Mouse (Mus musculus): ENCODE results near the gene Hmx1. TPM values are rescaled to one million over a fixed set of nuclear protein-coding genes. Genes with fewer than 3 reads are reported as not detected.

The Hmx1 gene
- polyA plus RNA-seq, 1 experiment from 2014 or later: not detected

- H3K27me3 ChIP-seq (ENCODE audit: control insufficient read depth, insufficient read depth, low read length): no peaks in the 10 kb centered on the region
- no peak overlapping the region for H3K9ac ChIP-seq (ENCODE audit: low read depth, low read length)
- ATAC-seq (replicated peaks; ENCODE audit: insufficient number of reproducible peaks, low FRiP score, low TSS enrichment): no peak
- no peaks in the 10 kb centered on the region for H3K4me1 ChIP-seq (ENCODE audit: control insufficient read depth, insufficient read depth, low read length)
- no peak overlapping the region for H3K4me2 ChIP-seq
- no peaks in the 10 kb centered on the region for H3K9me3 ChIP-seq (replicated peaks; ENCODE audit: control insufficient read depth, low read length)
- no peak overlapping the region for H3K4me3 ChIP-seq (ENCODE audit: low read depth, low read length)
- WGBS (ENCODE audit: insufficient replicate concordance): 77% methylated on average over 6 of the region's 6 CpGs
- H3K27ac ChIP-seq (ENCODE audit: low read depth, low read length): no peak overlapping the region
- H3K36me3 ChIP-seq (ENCODE audit: control insufficient read depth, insufficient read depth, low read length): no peaks in the 10 kb centered on the region
These were observed 49.9 kb downstream of the Hmx1 start for GRCm38 (mm10) chr5:35438805-35439204.

GRCm38 (mm10) chr5:35440459-35440858, 51.6 kb downstream of the Hmx1 start:
- no peak overlapping the region for H3K4me2 ChIP-seq

GRCm38 (mm10) chr5:35441411-35441810, 52.5 kb downstream of the Hmx1 start:
- H3K4me2 ChIP-seq: no peak overlapping the region
- H3K4me3 ChIP-seq (ENCODE audit: low read depth, low read length): no peak overlapping the region
- ATAC-seq (replicated peaks; ENCODE audit: insufficient number of reproducible peaks, low FRiP score, low TSS enrichment): no peak
- H3K9ac ChIP-seq (ENCODE audit: low read depth, low read length): no peak overlapping the region
- no peaks in the 10 kb centered on the region for H3K36me3 ChIP-seq (ENCODE audit: control insufficient read depth, insufficient read depth, low read length)
- H3K27me3 ChIP-seq (ENCODE audit: control insufficient read depth, insufficient read depth, low read length): no peaks in the 10 kb centered on the region
- no peaks in the 10 kb centered on the region for H3K9me3 ChIP-seq (replicated peaks; ENCODE audit: control insufficient read depth, low read length)
- WGBS (ENCODE audit: insufficient replicate concordance): 56% methylated on average over 9 of the region's 9 CpGs
- no peaks in the 10 kb centered on the region for H3K4me1 ChIP-seq (ENCODE audit: control insufficient read depth, insufficient read depth, low read length)
- no peak overlapping the region for H3K27ac ChIP-seq (ENCODE audit: low read depth, low read length)

More at GRCm38 (mm10) chr5:35440459-35440858, 51.6 kb downstream of the Hmx1 start:
- no peak for ATAC-seq (replicated peaks; ENCODE audit: insufficient number of reproducible peaks, low FRiP score, low TSS enrichment)
- no peak overlapping the region for H3K4me3 ChIP-seq (ENCODE audit: low read depth, low read length)
- WGBS (ENCODE audit: insufficient replicate concordance): 69% methylated on average over 8 of the region's 8 CpGs
- no peak overlapping the region for H3K27ac ChIP-seq (ENCODE audit: low read depth, low read length)
- no peaks in the 10 kb centered on the region for H3K27me3 ChIP-seq (ENCODE audit: control insufficient read depth, insufficient read depth, low read length)
- no peak overlapping the region for H3K9ac ChIP-seq (ENCODE audit: low read depth, low read length)
- H3K36me3 ChIP-seq (ENCODE audit: control insufficient read depth, insufficient read depth, low read length): no peaks in the 10 kb centered on the region
- no peaks in the 10 kb centered on the region for H3K4me1 ChIP-seq (ENCODE audit: control insufficient read depth, insufficient read depth, low read length)
- no peaks in the 10 kb centered on the region for H3K9me3 ChIP-seq (replicated peaks; ENCODE audit: control insufficient read depth, low read length)

- Histone ChIP-seq H3K36me3 (ENCODE audit: control insufficient read depth, insufficient read depth, low read length) (no peaks in the 10 kb centered on the region), H3K27ac (ENCODE audit: low read depth, low read length) (no peak overlapping the region), H3K9ac (ENCODE audit: low read depth, low read length) (no peak overlapping the region), H3K27me3 (ENCODE audit: control insufficient read depth, insufficient read depth, low read length) (peaks cover 10% of the 10 kb centered on the region; the same call in 1 of the 2 replicates), H3K4me1 (ENCODE audit: control insufficient read depth, insufficient read depth, low read length) (0 out of 2 replicates have a peak, but pooled peaks cover 3% of the 10 kb centered on the region), H3K4me2 (no peak overlapping the region), H3K4me3 (ENCODE audit: low read depth, low read length) (no peak overlapping the region), H3K9me3 (replicated peaks; ENCODE audit: control insufficient read depth, low read length) (no peaks in the 10 kb centered on the region)
- ATAC-seq (replicated peaks; ENCODE audit: insufficient number of reproducible peaks, low FRiP score, low TSS enrichment): no peak
- 76% methylated on average over 12 of the region's 12 CpGs for WGBS (ENCODE audit: insufficient replicate concordance)
These were observed 55.8 kb downstream of the Hmx1 start for GRCm38 (mm10) chr5:35444731-35445130.

- H3K4me2 ChIP-seq: peak overlapping the region; percentile 51
- H3K27ac ChIP-seq (ENCODE audit: low read depth, low read length): no peak overlapping the region
- H3K36me3 ChIP-seq (ENCODE audit: control insufficient read depth, insufficient read depth, low read length): no peaks in the 10 kb centered on the region
- no peak overlapping the region for H3K4me3 ChIP-seq (ENCODE audit: low read depth, low read length)
- no peak for ATAC-seq (replicated peaks; ENCODE audit: insufficient number of reproducible peaks, low FRiP score, low TSS enrichment)
- peaks cover 19% of the 10 kb centered on the region for H3K27me3 ChIP-seq (ENCODE audit: control insufficient read depth, insufficient read depth, low read length)
- H3K9me3 ChIP-seq (replicated peaks; ENCODE audit: control insufficient read depth, low read length): no peaks in the 10 kb centered on the region
- H3K9ac ChIP-seq (ENCODE audit: low read depth, low read length): no peak overlapping the region
- 0 out of 2 replicates have a peak, but pooled peaks cover 3% of the 10 kb centered on the region for H3K4me1 ChIP-seq (ENCODE audit: control insufficient read depth, insufficient read depth, low read length)
- 24% methylated on average over 27 of the region's 27 CpGs for WGBS (ENCODE audit: insufficient replicate concordance)
These were observed 58.9 kb downstream of the Hmx1 start for GRCm38 (mm10) chr5:35447656-35448443.

Other genes starting within 250 kb of the Hmx1 start
- gene Adra2c, start 110.8 kb upstream of the Hmx1 start, polyA plus RNA-seq (2014; fragmentation: Nextera tagmentation; extraction: Ambion mirVana): 0.04 TPM in 1 of 2 replicates, not detected in the other
- gene Cpz, start 136.6 kb downstream of the Hmx1 start, polyA plus RNA-seq (2014; fragmentation: Nextera tagmentation; extraction: Ambion mirVana): 4.5 and 5.9 TPM in 2 replicates
- gene Trmt44, start 186.0 kb downstream of the Hmx1 start, polyA plus RNA-seq (2014; fragmentation: Nextera tagmentation; extraction: Ambion mirVana): 4.6 and 4.9 TPM in 2 replicates
- gene Acox3, start 193.9 kb downstream of the Hmx1 start, polyA plus RNA-seq (2014; fragmentation: Nextera tagmentation; extraction: Ambion mirVana): 10.5 and 11.4 TPM in 2 replicates

All from heart, embryonic 11.5 days (tissue).